Mouse (Mus musculus): ENCODE results near the gene Txnrd2.

The Txnrd2 gene

GRCm38 (mm10) chr16:18416837-18417236 is 9.3 kb upstream of the Txnrd2 start:
- no peak for DNase-seq (ENCODE audit: low read depth, low spot score)

GRCm38 (mm10) chr16:18417491-18417890 is 8.7 kb upstream of the Txnrd2 start:
- no peak for DNase-seq (ENCODE audit: low read depth, low spot score)

- DNase-seq (ENCODE audit: low read depth, low spot score), result no peak
These were observed 7.2 kb upstream of the Txnrd2 start for GRCm38 (mm10) chr16:18418756-18419602.

DNA sequence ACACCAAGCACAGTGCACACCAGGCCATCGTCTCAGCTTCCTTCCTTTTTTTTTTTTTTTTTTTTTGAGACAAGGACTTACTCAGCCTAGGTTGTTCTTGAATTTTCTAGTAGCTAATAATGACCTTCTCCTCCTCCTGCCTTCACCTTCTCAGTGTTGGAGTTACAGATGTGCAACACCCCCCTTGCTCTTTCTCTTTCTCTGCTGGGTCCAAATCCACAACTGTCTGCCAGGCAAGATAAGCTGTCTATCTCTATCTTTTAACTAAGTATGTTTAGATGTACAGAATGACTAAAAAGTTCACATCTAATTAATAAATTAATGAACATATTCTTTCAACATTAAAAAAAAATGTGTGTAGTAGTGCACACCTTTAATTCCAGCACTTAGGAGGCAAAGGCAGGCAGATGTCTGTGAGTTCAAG is 6.6 kb upstream of the Txnrd2 start:
- no peak for DNase-seq (ENCODE audit: low read depth, low spot score)

- no peak for DNase-seq (ENCODE audit: low read depth, low spot score)
These were observed 5.6 kb upstream of the Txnrd2 start for GRCm38 (mm10) chr16:18420571-18420970.

- no peak for DNase-seq (ENCODE audit: low read depth, low spot score)
These were observed 2.8 kb upstream of the Txnrd2 start for GRCm38 (mm10) chr16:18423203-18423914.

DNA sequence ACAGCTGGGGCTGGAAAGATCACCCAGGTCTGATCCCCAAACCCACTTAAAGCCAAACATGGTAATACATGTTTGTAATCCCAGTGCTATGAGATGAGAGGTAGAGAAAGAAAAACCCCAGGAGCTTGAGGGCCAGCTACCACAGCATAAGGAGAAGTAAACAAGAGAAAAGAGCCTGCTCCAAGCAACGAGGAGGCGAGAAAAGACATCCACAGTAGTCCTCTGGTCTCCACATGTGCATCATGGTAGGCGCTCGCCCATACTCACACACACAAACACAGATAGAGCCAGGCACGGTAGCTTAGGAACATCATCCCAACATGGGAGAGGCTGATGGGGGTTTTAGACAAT is 2.3 kb upstream of the Txnrd2 start:
- no peak for DNase-seq (ENCODE audit: low read depth, low spot score)

DNA sequence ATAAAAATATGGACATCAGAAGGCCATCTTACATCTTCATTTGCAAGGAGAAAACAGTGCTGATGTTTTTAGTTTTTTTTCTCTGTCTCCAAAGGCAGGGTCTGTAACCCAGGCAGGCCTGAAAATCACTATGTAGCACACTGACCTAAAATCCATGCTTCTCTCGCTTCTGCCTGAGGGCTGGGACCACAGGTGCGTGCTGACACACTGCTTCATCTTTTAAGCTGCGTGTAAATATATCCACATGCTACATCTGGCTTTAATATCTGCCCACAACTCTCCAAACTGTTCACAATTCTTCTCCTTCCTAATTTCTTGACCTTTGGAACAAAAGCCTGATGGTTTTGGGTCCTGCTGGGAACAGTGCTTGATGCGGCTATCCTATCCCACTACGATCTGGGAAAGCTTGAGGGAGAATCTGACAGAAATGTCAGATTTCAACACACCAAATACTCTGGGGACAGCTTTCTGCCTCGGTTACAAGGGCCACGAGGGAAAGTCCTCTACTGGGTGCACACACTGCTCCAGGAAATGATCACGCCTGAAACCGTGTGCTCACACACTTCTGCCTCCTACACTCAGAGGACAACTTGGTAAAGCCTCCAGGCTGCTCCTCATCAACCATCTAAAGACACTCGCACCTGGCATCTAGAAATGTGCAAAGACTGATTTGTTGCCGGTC is 1.7 kb upstream of the Txnrd2 start:
- DNase-seq (ENCODE audit: low read depth, low spot score), result no peak

GRCm38 (mm10) chr16:18425475-18426214 is 539 bp upstream of the Txnrd2 start:
- no peak for DNase-seq (ENCODE audit: low read depth, low spot score)

DNA sequence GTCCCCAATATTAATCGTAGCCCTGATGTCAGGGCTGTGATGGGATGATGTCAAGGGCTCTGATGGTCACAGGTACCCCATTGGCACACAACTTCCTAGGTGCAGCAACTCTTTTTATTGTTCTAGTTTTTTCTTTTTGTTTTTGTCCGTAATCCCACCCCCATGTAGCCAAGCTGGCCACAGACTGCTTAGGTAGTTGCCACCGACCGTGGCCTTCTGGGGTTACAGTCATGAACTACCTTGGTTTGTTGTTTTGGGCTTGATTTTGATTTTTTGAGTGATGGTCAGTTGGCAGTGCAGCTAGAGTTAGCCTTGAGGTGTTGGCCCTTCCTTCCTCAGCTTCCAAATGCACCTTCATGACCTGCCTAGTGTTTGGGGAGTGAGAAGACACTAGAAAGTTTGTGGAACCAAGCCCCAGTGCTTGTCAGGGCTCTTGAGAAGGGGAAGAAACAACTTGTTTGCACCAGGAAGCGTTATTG is 657 bp downstream of the Txnrd2 start, which contains the start of gene Comt:
TSS of gene Comt (minus strand) at position 51 of the 479 bp plus-strand sequence.
- DNase-seq (ENCODE audit: low read depth, low spot score), result no peak

GRCm38 (mm10) chr16:18428011-18428515 is 1.9 kb downstream of the Txnrd2 start:
- DNase-seq (ENCODE audit: low read depth, low spot score), result no peak

DNA sequence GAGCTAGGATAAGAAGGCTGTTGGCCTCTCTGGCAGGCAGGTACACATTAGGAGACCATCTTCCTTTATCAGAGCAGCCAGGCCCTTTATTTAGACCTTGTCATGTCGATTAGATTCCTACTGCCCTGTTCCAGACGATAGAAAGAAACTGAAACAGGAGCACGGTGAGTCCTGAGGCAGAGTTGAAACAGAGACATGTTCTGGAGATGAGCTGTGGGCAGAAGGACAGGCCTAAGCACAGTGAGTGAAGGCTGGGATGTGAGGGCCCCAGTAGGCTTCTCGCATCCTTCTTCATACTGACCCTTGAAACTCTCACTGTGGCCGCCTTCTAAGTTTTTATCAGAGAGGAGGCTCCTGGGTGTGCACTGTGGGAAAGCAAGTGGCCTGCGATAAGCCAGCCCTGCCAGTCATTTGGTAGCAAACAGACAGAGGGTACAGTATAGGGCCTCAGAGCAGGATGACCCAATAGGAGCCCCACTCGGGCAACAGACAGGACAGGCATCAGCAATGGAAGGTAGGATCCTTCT is 2.4 kb downstream of the Txnrd2 start:
- no peak for DNase-seq (ENCODE audit: low read depth, low spot score)

GRCm38 (mm10) chr16:18429641-18430040 is 3.5 kb downstream of the Txnrd2 start:
- no peak for DNase-seq (ENCODE audit: low read depth, low spot score)

DNA sequence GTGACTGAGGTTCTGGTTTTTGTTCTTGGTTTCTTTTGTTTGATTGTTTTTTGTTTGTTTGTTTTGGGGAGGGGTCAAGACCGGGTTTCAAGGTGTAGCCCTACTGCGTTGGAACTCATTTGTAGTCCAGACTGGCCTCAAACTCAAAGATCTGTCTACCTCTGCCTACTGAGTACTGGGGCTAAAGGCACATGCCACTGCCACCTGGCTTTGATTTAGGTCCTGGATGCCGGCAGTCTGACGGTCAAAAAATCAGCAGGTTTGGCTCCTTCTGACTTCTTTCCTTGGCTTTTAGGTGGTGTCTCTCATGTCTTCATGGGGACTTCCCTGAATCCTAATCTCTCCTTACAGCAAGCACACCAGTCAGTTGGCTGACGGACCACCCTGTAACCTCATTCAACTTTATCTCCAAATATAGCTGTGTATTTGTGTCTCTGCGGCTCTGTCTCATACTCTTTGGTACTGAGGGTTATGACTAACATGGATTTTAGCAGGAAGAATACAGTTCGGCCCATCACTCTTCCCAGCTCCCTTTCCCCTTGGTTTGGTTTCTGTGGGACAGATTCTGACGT is 4.5 kb downstream of the Txnrd2 start:
- no peak for DNase-seq (ENCODE audit: low read depth, low spot score)

DNA sequence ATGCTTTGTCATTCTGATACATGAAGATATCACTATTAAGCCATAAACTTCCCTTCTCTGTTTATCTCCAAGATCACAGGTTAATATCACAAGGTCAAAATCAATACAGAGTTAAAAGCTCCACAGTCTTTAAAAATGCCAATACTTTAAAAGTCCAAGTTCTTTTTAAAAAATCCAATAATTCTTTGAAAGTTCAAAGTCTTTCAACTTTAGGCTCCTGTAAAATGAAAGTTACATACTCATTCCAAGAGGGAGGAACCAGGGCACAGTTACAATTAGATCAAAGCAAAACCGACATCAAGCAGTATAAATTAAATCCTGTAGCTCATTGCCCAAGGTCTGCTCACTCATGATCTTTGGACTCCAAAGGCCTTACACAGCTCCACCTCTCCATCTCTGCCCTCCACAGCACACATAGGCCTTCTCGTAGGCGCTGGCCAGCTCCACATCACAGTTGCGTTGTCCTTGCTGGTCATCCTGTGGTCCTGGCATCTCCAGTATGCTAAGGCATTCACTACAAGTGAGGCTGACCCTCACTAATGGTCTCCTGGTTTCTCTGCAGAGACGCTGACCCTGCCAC is 7.2 kb downstream of the Txnrd2 start:
- no peak for DNase-seq (ENCODE audit: low read depth, low spot score)

DNA sequence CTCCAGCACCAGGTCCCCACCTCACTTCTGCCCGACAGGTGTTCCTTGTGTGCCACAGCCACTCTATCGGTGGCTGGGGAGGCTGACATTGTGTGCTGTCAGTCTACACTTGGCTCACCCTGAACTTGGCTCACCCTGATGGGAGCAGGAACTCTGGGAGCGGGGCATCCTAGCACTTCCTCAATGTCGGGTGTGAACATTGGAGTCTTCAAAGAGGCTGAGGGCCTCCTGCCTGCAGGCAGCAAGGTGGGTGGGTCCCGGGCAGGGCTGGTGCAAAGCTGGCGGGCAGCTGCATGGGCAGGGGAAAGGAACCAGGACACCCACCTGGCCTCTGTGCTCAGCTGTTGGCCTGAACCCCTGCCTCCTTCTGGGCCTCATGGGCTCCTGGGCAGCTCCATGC is 9.9 kb downstream of the Txnrd2 start:
- DNase-seq (ENCODE audit: low read depth, low spot score), result no peak

GRCm38 (mm10) chr16:18443385-18443841 is 17.2 kb downstream of the Txnrd2 start:
- DNase-seq (ENCODE audit: low read depth, low spot score), result peak; percentile 66

DNA sequence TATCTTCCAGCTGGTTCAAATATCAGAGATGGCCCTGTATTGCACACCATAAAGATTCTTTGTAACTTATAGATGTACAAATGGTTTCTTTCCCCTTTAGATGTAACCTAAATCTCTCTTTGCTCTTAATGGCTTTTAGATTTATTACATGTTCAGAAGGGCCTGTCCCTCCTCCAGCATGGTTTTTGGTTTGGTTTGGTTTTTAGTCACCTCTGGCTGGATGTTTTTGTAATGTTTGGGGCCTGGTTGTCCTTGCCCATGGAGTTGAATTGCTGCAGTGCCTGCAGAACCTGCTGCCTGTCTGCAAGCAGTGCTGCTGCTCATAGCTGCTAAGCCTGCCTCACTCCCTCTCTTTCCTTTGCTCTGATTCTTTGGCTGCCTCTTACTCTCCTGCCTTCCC is 21.1 kb downstream of the Txnrd2 start:
- DNase-seq (ENCODE audit: low read depth, low spot score), result no peak

DNA sequence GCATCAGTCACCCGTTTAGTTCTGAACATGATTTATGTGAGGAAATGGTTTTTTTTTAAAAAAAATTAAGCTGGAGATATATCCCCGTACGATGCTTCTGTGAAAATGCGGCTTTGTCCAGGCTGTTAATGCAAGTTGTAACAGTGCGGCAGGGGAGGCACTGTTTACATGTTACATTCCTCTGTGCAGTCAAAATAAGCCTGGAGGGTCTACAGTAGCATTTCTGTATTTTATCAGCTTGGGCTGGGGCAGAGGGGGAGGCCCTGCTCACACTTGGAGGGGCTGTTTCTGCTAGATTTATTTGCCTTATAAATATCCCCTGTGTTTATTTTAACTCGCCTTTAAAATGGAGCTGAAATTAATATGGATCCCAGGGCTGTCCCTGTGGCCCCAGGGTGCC is 21.9 kb downstream of the Txnrd2 start:
- DNase-seq (ENCODE audit: low read depth, low spot score), result no peak

DNA sequence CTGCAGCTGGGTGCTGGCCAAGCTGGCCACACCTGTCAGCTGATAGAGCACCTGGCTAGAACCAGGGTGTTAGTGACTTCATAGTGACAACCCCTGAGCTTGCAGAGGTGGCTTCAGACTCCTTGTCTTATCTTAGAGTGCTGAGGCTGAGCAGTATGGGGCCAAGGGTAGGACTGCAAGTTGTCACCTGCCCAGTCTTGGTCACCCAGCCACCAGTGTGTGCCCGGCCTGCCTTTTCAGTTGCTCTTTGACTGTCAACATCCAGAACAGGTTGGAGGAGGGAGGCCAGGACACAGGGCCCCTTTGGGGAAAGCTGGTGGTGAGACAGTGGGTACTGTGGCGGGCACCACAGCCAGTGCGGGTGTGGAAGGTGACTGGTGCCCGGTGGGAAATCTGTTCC is 22.8 kb downstream of the Txnrd2 start:
- no peak for DNase-seq (ENCODE audit: low read depth, low spot score)

Data from retina, adult 2 months (tissue).